Mouse (Mus musculus) 3T3-L1 (cell line): ENCODE data around the gene Tor1aip2.
A peak's percentile ranks its signal among the peaks of the same experiment; 100 is the strongest.

ENCODE experiments used
- DNase-seq: peaks from one replicate; pipeline ENCODE4 v3.0.0-alpha.2; 2015; ENCODE audit warnings: low read depth, low spot score

The Tor1aip2 gene

DNA sequence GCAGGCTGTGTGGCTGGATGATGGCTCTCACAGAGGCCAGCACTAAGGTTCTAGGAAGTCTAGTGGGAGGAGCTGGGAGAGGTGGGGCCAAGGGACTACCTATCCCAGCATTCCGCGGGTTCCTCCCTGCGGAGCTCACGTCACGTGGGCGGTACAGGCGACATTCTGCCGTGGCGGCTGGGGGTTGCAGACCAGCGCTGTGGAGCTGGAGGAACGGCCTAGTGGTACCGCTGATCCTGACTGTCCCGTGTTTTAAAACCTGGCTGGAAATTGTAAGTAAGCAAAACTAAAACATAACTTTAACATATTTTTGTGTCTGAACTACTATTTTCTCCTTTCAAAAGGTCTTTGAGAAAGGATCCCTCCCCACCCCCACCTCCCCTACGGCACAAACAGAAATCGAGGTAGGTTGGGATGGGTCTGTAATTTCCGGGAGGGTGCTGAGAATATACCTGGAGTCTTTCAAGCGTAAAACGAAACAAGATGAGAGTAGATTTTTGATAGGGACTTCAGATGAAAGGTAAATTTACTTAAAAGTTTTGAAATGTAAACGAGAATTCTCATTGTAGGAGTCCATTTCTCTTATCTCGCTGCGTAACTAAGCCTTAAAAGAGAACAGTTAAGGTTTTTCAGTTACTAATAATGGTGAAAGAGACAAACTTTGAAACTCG, 5.7 kb downstream of the Tor1aip2 start:
- peak; percentile 99 for DNase-seq

DNA sequence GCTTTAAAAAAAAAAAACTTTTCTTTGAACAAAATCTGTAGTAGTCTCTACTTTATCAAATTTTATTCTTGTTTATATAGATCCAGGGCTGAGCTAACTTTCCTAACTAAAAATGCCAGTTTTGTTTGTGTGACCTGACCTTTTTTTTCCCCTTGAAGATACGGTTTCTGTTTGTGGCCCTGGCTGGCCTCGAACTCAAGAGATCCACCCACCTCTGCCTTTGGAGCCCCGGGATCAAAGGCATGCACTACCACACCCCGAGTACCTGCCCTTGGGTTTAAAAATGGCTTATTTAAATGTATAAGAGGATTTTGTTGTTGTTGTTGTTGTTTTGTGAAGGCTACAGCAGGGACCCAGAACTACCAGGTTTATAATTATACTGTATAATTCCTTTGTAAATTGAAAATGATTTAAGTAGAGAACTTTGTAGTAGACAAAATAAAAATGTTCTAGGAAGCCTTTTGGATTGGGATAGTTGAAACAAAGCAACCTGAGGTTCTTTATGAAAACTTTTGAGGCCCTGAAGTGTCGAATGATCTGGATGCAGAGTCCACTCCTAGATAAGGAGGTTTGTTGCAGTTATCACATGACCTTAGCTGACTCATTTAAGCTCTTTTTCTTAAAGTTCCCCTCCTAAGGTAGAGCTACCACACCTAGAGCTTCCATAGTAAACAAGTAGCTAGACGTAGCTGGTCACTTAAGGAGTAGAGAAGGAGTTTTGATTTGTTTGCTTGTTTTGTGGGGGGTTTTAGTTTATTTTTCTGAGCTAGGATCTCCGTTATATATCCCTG, 6.4 kb downstream of the Tor1aip2 start:
- DNase-seq, result peak; percentile 44

DNA sequence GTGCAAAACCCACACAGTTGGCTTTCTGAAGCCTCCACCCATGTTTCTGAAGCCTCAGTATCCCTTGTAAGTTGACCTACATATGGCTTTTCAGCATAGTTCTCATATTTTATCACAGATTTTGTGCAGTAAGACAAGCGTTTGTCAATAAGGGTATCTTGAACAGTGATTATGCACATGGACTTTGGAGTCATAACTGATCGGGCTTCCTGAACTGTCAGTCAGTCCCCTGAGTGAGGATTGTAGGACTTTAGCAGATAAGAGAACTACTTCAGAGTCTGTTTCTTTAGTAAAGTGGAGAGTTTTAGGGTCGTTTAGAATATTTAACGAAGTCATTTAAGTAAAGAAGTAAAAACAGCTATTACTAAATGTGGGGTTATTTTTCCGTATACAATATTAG, 7.3 kb downstream of the Tor1aip2 start:
- no peak for DNase-seq

DNA sequence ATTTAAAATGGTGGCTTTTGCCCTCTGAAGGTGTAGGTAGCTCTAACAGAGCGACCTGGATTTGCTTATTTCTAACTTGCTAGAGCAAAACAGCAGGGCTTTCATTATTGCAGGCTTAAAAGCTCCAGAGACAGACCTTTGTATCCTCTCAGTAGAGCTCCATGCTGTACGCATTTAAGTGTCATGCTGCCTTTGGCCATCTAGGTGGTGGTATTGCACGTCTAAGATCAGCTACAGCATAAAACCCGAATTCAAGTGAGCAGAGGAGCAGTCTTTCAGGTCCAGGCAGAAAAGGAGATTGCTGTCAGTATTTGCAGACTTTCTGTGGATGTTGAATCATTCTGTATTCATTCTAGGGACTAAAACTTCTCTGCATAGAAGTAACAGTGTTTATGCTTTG, 7.8 kb downstream of the Tor1aip2 start:
- peak; percentile 82 for DNase-seq

DNA sequence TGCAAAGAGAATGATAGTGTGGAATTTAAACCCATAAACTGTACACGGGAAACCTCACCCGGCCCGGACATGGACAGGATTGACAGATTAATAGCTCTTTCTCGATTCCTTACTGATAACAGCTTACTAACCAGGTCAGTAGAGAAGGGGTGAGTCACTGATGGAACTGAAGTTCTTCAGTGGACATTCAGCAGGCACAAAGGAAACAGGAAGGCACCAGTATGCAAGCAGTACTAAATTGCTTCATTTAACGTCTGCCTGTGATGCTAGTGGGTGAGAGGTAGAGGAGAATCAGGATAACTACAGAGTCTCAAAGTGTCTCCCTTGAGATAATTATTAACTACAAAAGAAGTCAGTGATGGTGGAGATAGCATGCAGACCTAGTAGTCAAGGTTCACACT, 9.0 kb downstream of the Tor1aip2 start:
- no peak for DNase-seq

DNA sequence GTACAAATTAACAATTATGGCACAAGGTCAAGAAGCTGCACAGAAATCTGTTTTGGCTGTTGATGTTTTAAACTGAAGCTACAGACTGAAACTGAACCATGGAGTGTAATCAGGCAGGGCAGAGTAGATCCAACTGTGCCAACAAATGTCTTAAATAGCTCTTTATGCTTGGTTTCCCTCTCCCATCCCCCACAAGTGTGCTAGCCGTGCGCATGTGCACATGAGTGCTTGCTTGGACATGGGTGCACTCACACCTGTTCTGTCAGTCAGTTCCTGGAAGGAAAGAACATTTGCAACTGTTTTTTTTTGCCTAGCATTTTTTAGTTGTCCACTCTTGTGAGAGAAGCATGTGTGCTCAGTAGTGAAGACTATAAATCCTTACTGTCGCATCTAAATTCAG, 11.5 kb downstream of the Tor1aip2 start:
- DNase-seq, result no peak

DNA sequence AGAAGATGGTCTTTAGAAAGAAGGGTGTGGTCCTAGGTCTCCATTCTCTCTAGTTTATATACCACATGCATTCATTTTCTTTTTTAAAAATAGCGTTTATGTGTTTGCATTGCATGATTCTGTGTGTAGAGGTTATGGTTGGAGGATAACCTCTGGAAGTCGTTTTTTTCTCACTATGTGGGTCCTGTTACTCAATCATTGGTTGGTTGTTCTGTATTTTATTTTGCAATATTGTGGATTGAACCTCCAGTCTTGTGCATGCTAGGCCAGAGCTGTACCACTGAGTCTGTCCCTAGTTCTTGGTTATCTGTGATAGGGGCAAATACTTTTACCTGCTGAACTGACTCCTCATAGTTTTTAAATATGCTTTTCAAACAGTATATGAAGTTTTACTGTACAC, 23.0 kb downstream of the Tor1aip2 start:
- no peak for DNase-seq

DNA sequence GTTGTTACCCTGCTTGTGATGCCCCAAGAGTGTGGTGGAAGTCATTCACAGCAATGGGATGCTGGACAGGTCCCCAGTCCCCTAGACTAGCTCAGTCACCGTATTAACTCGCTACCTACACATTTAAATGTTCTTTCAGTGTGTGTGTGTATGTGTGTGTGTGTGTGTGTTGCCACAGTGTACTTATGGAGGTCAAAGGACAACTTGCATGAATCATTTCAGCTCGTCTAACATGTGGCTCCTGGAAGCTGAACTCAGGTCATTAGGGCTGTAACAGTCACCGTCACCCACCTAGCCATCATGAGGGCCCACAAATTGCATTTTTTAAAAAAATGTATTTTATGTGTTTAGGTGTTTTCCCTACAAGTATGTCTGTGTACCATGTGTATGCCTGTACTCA, 27.0 kb downstream of the Tor1aip2 start:
- no peak for DNase-seq

DNA sequence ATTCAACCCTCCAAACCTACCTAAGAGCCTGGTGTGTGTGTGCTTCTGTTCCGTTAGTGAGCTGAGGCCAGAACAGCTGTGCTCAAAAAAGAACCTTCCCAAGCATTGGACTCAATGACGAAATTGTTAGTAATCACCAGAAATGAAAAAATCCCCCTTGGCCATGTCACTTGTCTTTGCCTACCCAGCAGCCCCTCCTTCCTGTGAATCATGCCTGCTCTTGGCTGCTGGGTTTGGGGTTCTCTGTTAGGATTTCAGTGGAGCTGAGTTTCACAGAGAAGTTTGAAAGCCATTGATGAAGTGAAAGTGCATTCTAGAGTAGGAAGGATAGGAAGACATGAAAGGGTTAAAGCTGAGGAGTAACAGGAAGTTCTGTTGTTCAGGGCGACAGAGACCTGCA, 30.9 kb downstream of the Tor1aip2 start:
- DNase-seq, result no peak

DNA sequence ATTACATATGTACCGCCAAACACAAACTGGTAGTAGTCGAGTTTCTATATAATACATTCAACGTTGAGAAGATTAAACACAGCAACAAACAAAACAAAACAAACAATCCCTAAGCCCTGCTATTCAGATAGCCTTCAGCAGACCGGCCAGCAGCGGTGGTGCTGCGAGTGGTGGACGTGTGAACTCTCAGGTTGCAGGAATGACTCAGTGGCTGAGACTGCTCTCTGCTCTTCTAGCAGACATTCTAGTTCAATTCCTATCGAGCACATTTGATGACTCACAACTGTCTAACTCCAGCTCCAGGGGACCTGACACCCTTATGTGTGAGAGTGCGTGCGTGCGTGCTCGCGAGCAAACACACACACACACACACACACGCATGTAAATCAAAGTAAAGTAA, 34.9 kb downstream of the Tor1aip2 start:
- DNase-seq, result peak; percentile 62

DNA sequence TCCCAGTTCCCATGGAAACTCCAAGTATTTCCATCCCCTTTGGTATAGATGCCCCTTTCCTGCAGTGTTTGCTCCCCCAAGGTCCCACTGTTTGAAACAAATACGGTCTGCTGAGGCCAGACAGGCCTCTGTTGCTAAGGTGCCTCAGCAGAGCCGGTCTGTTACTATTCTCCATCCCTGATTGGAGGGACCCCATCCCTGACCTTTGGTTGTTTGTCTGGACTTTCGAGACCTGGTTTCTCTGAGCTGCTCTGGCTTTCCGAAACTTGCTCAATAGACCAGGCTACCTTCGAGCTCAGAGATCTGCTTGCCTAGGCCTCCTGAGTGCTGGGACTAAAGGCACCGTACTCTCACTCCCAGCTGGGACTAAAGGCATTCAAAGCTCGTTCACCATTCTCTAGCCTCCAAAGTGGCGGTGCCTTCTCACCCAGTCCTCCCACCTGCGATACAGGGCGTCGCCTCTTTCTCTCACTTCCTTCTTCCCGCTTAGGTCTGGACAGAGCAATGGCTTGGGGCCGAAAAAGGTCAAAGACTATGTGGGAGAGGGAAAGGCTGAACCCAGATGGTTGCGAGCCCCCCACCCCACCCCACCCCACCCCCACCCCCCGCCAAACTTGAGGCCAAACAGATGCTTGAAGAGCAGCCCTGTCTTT, 38.1 kb downstream of the Tor1aip2 start:
- DNase-seq, result no peak

DNA sequence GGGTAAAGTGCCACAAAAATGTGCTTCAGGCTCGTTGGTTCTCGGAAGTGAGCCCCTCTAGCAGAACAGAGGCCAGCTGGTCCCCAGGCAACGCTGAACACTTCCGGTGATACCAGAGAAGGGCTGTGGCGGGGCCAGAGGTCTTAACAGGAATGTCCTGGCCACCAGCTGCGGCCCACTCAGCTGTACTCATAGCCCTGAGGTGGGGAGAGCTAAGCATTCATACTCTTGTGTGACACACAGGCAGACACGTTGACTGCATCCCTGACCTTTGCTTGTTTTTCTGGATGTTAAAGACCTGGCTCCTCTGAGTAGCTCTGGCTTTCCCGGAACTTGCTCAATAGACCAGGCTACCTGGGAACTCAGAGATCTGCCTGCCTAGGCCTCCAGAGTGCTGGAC, 39.4 kb downstream of the Tor1aip2 start:
- no peak for DNase-seq

DNA sequence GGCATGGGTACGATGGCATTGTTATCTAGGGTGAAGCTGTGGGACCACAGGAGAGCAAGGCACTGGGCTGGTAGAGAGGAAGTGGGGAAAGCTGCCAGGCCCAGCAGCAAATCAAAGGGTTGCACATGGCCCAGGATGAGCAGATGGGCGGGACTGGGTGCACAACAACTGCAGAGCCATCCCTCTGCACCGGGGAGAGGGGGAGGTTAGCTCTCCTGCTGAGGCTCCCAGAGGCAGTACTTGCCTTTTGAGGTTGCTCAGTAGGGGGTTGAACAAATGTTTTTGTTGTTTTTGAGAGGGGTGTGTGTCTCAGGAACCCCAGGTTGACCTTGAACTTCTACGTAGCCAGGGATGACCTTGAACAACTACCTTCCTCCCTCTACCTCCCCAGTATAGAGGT, 41.3 kb downstream of the Tor1aip2 start:
- no peak for DNase-seq

DNA sequence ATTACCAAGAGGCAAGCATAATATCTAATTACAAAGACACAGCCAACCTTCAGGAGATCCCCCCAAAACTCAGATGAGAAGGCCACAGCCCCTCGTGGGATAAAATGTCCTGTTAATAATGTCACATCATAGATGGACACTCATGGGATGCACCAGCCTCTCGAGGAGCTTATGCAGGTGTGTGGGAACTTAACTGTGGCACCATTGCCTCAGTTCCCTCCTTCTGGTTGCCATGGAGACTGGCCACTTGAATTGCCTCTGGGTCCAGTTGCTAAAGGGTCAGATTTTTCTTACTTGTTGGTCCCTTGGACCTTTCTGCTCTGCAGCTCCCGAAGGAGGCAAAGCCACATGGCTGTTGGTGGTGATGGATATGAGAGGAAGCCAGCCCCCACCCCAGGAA, 42.5 kb downstream of the Tor1aip2 start:
- DNase-seq, result no peak

DNA sequence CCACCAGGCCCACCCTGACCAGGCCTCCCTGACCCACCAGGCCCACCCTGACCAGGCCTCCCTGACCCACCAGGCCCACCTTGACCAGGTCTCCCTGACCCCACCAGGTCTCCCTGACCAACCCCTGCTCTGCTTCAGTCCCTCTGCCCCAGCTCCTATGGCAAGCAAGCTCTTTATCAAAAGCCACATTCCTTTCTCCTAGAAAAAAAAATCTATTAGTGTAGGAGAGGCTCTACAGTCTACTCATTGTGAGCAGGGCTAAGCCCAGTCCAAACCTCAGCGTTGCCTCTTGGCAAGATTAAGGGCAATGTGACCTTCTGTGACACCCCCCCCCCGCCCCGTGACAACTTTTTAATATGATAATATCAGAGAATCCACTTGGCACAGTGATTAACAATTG, 49.4 kb downstream of the Tor1aip2 start:
- DNase-seq, result no peak

DNA sequence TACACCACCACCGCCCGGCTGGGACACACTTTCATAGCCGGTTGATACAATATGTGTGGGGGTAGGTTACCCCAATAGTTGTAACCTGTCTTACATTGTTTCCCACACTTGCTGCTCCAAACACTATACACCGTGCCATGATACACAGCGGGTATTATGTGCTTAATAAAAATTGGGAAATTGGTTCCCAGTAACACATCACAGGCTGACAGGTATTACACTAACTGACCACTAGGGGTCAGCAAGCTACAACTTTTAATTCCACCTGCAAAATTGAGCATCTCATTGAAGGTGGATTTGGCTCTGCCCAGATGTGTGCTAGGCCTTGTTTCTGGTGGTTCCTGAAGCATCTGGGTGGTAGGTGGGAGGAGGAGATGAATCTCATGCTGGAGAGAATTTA, 50.6 kb downstream of the Tor1aip2 start:
- peak; percentile 81 for DNase-seq

DNA sequence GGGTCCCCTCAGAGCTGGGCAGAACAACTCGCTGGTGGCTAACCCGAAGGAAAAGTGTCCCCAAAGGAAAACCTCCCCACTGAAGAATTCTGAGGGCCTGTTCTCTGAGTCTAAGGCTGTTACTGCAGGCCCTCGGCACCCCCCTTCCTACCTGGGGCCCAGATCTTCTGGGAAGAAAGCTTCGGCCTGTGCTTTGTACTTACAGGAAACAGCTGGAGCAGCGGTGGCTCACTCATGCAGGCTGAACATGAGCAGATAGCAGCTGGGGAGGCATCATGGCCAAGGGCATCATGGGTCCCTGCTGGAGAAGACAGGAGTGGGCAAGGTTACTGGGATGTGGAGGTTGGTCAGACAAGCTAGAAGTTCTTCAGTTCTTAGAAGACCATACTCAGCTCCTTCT, 52.4 kb downstream of the Tor1aip2 start:
- DNase-seq, result no peak

DNA sequence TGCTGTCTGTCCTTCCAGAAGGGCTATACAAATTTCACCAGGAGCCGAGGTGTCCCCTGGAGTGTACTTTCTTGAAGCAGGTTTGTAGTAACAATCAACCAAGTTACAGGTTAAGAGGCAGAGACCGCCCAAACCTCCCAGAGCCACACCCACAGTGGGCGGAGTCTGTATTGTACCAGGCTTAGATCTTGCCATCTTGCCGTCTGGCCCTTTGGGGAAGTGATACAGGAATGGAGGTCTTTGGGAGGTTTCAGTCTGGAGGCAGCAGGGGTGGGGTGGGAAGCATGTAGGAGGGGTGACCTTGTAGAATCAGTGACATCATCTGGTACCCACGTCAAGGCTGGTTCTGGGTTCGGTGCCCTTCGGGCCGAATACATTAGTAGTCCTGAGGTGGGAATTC, 54.4 kb downstream of the Tor1aip2 start:
- no peak for DNase-seq

DNA sequence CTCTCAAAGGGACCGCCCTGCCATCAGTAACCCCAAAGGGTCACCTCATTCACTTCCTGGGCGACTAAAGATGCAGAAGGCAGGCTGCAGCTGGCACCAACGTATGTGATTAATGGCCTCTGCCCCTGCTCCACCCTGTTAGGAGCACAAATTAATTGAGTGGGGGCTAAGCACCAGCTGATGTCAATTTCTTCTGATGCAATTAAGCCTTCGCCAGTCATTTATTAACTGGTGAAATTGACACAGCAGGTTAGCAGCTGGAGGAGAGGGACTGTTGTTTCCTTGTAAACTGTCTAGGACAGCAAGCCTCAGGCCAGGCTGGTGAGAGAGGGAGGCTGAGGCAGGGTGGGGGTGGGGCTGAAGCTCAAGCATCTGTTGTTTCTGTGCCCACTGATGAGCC, 54.8 kb downstream of the Tor1aip2 start:
- no peak for DNase-seq

DNA sequence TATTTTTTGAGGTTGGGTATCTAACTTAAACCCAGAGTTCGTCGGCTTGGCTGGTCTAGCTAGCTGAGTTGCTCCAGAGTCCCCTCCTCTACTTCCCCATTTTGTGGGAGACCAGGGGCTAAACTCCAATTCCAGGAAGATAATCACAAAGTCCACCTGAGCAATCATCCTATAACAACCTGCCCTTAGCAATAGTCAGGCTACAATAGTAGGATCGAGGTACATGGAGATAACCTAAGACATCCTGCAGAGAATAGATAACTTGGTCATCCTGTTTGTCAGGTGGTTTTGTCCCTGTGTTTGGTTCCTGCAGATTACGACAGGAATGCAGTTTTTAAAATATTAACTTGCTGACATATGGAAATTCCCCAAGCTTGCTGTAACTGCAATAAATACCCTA, 56.6 kb downstream of the Tor1aip2 start:
- no peak for DNase-seq

DNA sequence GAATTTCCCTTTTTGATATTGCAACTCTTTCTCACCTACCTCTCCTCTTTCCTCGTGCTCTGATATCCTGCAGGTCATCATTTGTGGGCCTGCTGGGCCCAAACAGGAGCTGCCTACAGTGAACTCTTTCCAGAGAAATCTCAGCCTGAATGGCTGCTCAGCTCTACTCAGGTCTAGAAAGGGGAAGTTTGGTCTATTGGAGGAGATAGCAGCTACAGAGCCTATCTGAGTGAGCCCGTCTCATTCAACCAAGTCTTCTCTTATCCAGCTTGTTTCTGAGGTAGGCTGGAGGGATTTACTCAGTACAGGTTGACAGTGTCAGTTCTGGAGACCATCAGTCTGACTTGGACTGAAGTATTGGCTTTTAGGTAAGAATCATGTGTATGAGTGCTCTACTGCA, 68.6 kb downstream of the Tor1aip2 start:
- DNase-seq, result no peak

DNA sequence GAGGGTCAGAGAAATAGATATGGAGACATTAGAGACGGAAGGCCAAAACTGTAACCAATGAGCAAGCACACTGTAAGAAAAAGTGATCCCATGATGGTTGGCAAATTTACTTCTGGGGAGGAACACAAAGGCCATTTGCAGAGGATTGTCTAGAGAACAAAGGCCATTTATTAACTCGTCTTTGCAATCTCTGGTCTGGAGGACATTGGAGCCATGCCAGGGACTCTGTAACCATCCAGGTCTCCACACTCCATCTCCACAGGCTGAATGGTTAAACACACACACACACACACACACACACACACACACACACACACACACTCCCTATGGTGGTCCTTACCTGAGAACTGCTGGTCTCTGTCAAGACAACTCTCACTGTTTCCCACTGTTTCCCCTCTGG, 70.2 kb downstream of the Tor1aip2 start:
- no peak for DNase-seq

DNA sequence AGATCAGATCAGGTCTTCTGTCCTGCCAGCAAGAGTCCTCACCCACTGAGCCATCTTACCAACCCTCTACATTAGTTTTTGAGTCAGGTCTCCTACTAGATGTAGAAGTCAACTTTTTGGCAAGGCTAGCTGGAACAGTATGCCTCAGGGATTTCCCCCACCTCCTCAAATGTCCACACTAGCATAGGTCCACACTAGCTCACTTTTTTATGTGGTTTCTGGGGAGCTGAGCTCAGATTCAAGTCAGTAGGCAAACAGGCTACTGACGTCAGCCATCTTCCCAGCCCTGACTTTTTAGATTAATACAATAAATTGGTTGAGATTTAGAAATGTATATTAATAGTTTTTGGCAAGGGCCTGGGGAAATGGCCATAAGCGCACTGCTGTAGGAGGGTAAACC, 72.2 kb downstream of the Tor1aip2 start:
- DNase-seq, result no peak
